Mouse (Mus musculus): ENCODE measurements at regions not wholly inside any gene's neighbourhood (a gene's known extent, or its start where the extent isn't known, plus 50 kb on each side); places are given as distances from the start of the nearest gene placed in this dataset.

DNA sequence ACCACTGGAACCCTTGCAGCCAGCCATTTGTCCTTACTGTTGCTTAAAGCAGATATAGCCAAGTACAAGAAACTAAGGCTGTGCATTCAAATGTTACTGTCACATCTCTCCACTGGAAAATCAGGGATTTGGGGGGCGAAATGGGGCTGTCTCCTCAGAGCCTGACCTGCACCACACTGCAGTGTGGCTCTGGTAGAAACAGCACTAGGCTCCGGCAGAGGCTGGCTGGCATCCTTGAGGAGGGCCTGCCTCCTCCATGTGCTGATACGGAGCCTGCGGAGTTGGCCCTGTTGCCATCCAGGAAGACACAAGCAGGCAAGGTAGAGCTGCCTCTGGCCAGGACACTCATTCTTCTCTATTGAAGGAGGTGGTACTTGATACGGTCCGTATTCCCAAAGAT lies 50.4 kb upstream of the Zfp637 start:
- no peak for DNase-seq (ENCODE audit: low spot score)

Data from T-cell, adult 2 months (primary cell).